Comparison of ENCODE assay signal across 39 mouse cellular contexts in the genomic region with DNA sequence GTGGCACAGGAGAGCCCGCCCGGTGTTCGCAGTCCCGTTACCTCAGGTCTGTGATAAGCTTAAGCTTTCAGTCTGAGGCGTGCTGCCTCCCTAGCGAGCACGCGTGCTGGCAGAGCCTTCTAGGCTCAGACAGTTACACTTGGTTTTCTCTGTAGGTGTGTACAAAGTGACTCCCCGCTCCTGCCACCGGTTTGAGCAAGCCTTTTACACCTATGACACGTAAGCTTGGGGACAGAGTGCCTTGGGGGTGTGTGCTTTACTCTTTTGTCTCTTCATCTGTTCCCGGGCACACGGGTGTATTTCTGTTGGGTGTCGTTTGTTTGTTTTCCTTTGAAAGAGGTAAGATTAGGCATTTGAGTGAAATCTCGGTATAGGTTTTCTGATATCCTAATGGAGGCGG. TPM values are rescaled to one million over a fixed set of nuclear protein-coding genes. Genes with fewer than 3 reads are reported as not detected.
"Had no signal": no experiment of that assay in that cellular context is flagged by ENCODE, and none has a peak within 500 bp of the region (broad histone marks: within the 10 kb centered on the region; RNA-seq: fewer than 3 reads in every experiment).

No protein-coding gene starts in this region.

- H3K4me2 ChIP-seq: heart, embryonic 11.5 days; heart, embryonic 12.5 days; heart, embryonic 13.5 days; heart, embryonic 15.5 days; hindbrain, embryonic 12.5 days; hindbrain, embryonic 13.5 days; hindbrain, embryonic 14.5 days; hindbrain, embryonic 15.5 days; intestine, embryonic 15.5 days; kidney, embryonic 15.5 days had no signal

- H3K27ac ChIP-seq: heart, embryonic 10.5 days; heart, embryonic 13.5 days; heart, embryonic 15.5 days; hindbrain, embryonic 10.5 days; hindbrain, embryonic 12.5 days; hindbrain, embryonic 13.5 days; hindbrain, embryonic 14.5 days; hindbrain, embryonic 15.5 days; hindbrain, postnatal 0 days; intestine, embryonic 15.5 days; kidney, embryonic 15.5 days; kidney, postnatal 0 days; layer of hippocampus, adult 2 months had no signal

- H3K4me1 ChIP-seq: heart, embryonic 12.5 days; heart, embryonic 13.5 days; heart, embryonic 15.5 days; hindbrain, embryonic 10.5 days; hindbrain, embryonic 12.5 days; hindbrain, embryonic 13.5 days; hindbrain, embryonic 15.5 days; intestine, embryonic 15.5 days; kidney, embryonic 15.5 days had no signal

- DNase-seq: heart, postnatal 10 days; heart, postnatal 14 days; heart, postnatal 36 days; heart, postnatal 4 days; kidney, adult 11 months; kidney, adult 18-20 months; kidney, adult 2 months; kidney, adult 8-10 months; kidney, adult 9 months; kidney, postnatal 10 days; kidney, postnatal 14 days; kidney, postnatal 25 days; kidney, postnatal 36 days; kidney, postnatal 4 days; layer of hippocampus, adult 9-11 months; layer of hippocampus, postnatal 36 days had no signal

- H3K9ac ChIP-seq: heart, embryonic 12.5 days; heart, embryonic 13.5 days; heart, embryonic 15.5 days; hindbrain, embryonic 12.5 days; hindbrain, embryonic 13.5 days; hindbrain, embryonic 14.5 days; hindbrain, embryonic 15.5 days; intestine, embryonic 15.5 days; kidney, embryonic 15.5 days had no signal

- ATAC-seq: hindbrain, embryonic 16.5 days; hindbrain, postnatal 0 days; inflammation-experienced regulatory T-cells, adult 6 months; intestine, embryonic 15.5 days; intestine, embryonic 16.5 days; intestine, postnatal 0 days had no signal

- H3K4me3 ChIP-seq: heart, embryonic 10.5 days; heart, embryonic 12.5 days; heart, embryonic 13.5 days; heart, embryonic 15.5 days; hindbrain, embryonic 10.5 days; hindbrain, embryonic 12.5 days; hindbrain, embryonic 13.5 days; hindbrain, embryonic 15.5 days; intestine, embryonic 15.5 days; kidney, embryonic 15.5 days; layer of hippocampus, adult 2 months had no signal

- H3K9me3 ChIP-seq: heart, embryonic 10.5 days; heart, embryonic 12.5 days; heart, embryonic 13.5 days; heart, embryonic 15.5 days; hindbrain, embryonic 10.5 days; hindbrain, embryonic 12.5 days; hindbrain, embryonic 13.5 days; hindbrain, embryonic 15.5 days; intestine, embryonic 15.5 days; kidney, embryonic 15.5 days had no signal

- H3K27me3 ChIP-seq: heart, embryonic 12.5 days; heart, embryonic 13.5 days; heart, embryonic 15.5 days; hindbrain, embryonic 12.5 days; hindbrain, embryonic 13.5 days; hindbrain, embryonic 15.5 days; intestine, embryonic 15.5 days; kidney, embryonic 15.5 days had no signal

RNA-seq across cellular contexts. Expression of gene Abcc6, which starts 31.5 kb away (rescaled TPM):
- total RNA-seq: heart, postnatal 10 days; heart, postnatal 25 days; heart, postnatal 36 days; heart, postnatal 4 days; hematopoietic stem cell, adult 5-6 weeks had no signal
- polyA plus RNA-seq: heart, embryonic 14.5 days; heart, embryonic 15.5 days; heart, postnatal 0 days; inflammation-experienced regulatory T-cells, adult 6 months had no signal

RNA-seq across cellular contexts. Expression of gene Kcnj11, which starts 39.0 kb away (rescaled TPM):
- total RNA-seq: hematopoietic stem cell, adult 5-6 weeks had no signal
- polyA plus RNA-seq: inflammation-experienced regulatory T-cells, adult 6 months had no signal
